Mouse (Mus musculus): ENCODE results near the gene Exosc5.

- no peak for TF ChIP-seq CTCF (IDR thresholded peaks at IDR 0.05; ENCODE audit: low read depth)
- TF ChIP-seq EP300 (IDR thresholded peaks at IDR 0.05; ENCODE audit: low read depth) = no peak
Measured at GRCm38 (mm10) chr7:25615706-25616011, 43.3 kb upstream of the Exosc5 start, which contains the start of gene Erich4.

Measured in liver, postnatal 0 days (tissue).